Mouse (Mus musculus) embryo, embryonic 11.5 days (tissue): ENCODE measurements around the gene Arfgap1.
A peak's percentile ranks its signal among the peaks of the same experiment; 100 is the strongest.

Source experiments
- DNase-seq: peaks from one replicate; pipeline ENCODE4 v3.0.0-alpha.2; 2012; ENCODE audit warnings: low read depth, low spot score

Arfgap1 gene

GRCm38 (mm10) chr2:180967010-180967763 lies at the start of gene Arfgap1:
Gene Arfgap1, plus strand, starts transcription at chr2:180967225.
- peak; percentile 74 for DNase-seq

- no peak for DNase-seq
Measured at GRCm38 (mm10) chr2:180919913-180920809, 46.9 kb upstream of the Arfgap1 start.

GRCm38 (mm10) chr2:180920810-180921400 lies 46.1 kb upstream of the Arfgap1 start, which contains the start of gene Ythdf1:
Gene Ythdf1, minus strand, starts transcription at chr2:180920949.
- peak; percentile 96 for DNase-seq

- DNase-seq, result no peak
Measured at GRCm38 (mm10) chr2:180922739-180923138, 44.3 kb upstream of the Arfgap1 start.

GRCm38 (mm10) chr2:180925176-180925575 lies 41.8 kb upstream of the Arfgap1 start:
- peak; percentile 62 for DNase-seq

GRCm38 (mm10) chr2:180928723-180929122 lies 38.3 kb upstream of the Arfgap1 start, which contains the start of gene Birc7:
Gene Birc7, plus strand, starts transcription at chr2:180929023.
- DNase-seq, result no peak

- no peak for DNase-seq
Measured at GRCm38 (mm10) chr2:180932418-180932817, 34.6 kb upstream of the Arfgap1 start.

- DNase-seq, result no peak
Measured at GRCm38 (mm10) chr2:180940187-180940586, 26.8 kb upstream of the Arfgap1 start.

GRCm38 (mm10) chr2:180941869-180942268 lies 25.2 kb upstream of the Arfgap1 start:
- no peak for DNase-seq

GRCm38 (mm10) chr2:180949947-180950346 lies 17.1 kb upstream of the Arfgap1 start:
- DNase-seq, result no peak

GRCm38 (mm10) chr2:180952731-180953171 lies 14.3 kb upstream of the Arfgap1 start:
- DNase-seq, result peak; percentile 19

- no peak for DNase-seq
Measured at GRCm38 (mm10) chr2:180953638-180954037, 13.4 kb upstream of the Arfgap1 start.

- DNase-seq, result peak; percentile 79
Measured at GRCm38 (mm10) chr2:180954061-180955047, 12.7 kb upstream of the Arfgap1 start, which contains the start of gene Nkain4. Gene Nkain4, minus strand, starts transcription at chr2:180954699.

- no peak for DNase-seq
Measured at GRCm38 (mm10) chr2:180959605-180960004, 7.4 kb upstream of the Arfgap1 start.

GRCm38 (mm10) chr2:180960187-180960586 lies 6.8 kb upstream of the Arfgap1 start:
- no peak for DNase-seq

- no peak for DNase-seq
Measured at GRCm38 (mm10) chr2:180962616-180963308, 4.3 kb upstream of the Arfgap1 start.

- DNase-seq, result peak; percentile 69
Measured at GRCm38 (mm10) chr2:180963956-180964355, 3.1 kb upstream of the Arfgap1 start.

GRCm38 (mm10) chr2:180966092-180966882 lies 738 bp upstream of the Arfgap1 start:
- DNase-seq, result no peak

- no peak for DNase-seq
Measured at GRCm38 (mm10) chr2:180981133-180981532, 14.1 kb downstream of the Arfgap1 start.
